Mouse (Mus musculus) lung, embryonic 15.5 days (tissue): ENCODE data around the gene Entpd1. TPM values are rescaled to one million over a fixed set of nuclear protein-coding genes. Genes with fewer than 3 reads are reported as not detected.

Experiments
- ATAC-seq: fragments of 200-750 bp; cut with Nextera tagmentation; 2 replicates; pipeline ENCODE4 v1.8.0; 2017; ENCODE audit warnings: moderate number of reproducible peaks, borderline replicate concordance; ENCODE audit not compliant: low FRiP score, low TSS enrichment; ENCODE audit errors: extremely low read depth
- H3K27ac ChIP-seq: fragments of 300-500 bp; sonication (generic); 2 replicates; pipeline ENCODE4 v1.5.1; 2015; ENCODE audit warnings: moderate library complexity, mild to moderate bottlenecking, inconsistent platforms
- H3K27me3 ChIP-seq: fragments of 300-500 bp; sonication (generic); 2 replicates; pipeline ENCODE4 v1.6.1; 2015; ENCODE audit warnings: inconsistent platforms
- H3K36me3 ChIP-seq: fragments of 300-500 bp; sonication (generic); 2 replicates; pipeline ENCODE4 v1.6.1; 2015; ENCODE audit warnings: inconsistent platforms
- H3K4me1 ChIP-seq: fragments of 300-500 bp; sonication (generic); 2 replicates; pipeline ENCODE4 v1.6.1; 2015; ENCODE audit warnings: inconsistent platforms
- H3K4me2 ChIP-seq: fragments of 300-500 bp; sonication (generic); 2 replicates; pipeline ENCODE4 v1.6.1; 2015; ENCODE audit warnings: inconsistent platforms, mild to moderate bottlenecking, moderate library complexity
- H3K4me3 ChIP-seq: fragments of 300-500 bp; sonication (generic); 2 replicates; pipeline ENCODE4 v1.5.1; 2015; ENCODE audit warnings: mild to moderate bottlenecking, inconsistent platforms
- H3K9ac ChIP-seq: fragments of 300-500 bp; sonication (generic); 2 replicates; pipeline ENCODE4 v1.6.1; 2015; ENCODE audit warnings: inconsistent platforms
- H3K9me3 ChIP-seq: fragments of 300-500 bp; sonication (generic); 2 replicates; pipeline ENCODE4 v1.6.1; 2016; ENCODE audit warnings: inconsistent platforms
- WGBS: fragments of 180-500 bp; shearing (Covaris S2); methylation state at CpG from one replicate; pipeline ENCODE4 v1.1.7; 2015; 5-methylcytosine and 5-hydroxymethylcytosine counted together
- polyA plus RNA-seq: library from polyadenylated mRNA; unstranded; fragments of >200 nt; fragmentation: Nextera tagmentation; extraction: Ambion mirVana; gene quantifications from 2 replicates; pipeline ENCODE4 v1.2.1, GENCODE M21; 2015

Entpd1 gene
- polyA plus RNA-seq, 1 experiment from 2014 or later = 16.1 TPM

DNA sequence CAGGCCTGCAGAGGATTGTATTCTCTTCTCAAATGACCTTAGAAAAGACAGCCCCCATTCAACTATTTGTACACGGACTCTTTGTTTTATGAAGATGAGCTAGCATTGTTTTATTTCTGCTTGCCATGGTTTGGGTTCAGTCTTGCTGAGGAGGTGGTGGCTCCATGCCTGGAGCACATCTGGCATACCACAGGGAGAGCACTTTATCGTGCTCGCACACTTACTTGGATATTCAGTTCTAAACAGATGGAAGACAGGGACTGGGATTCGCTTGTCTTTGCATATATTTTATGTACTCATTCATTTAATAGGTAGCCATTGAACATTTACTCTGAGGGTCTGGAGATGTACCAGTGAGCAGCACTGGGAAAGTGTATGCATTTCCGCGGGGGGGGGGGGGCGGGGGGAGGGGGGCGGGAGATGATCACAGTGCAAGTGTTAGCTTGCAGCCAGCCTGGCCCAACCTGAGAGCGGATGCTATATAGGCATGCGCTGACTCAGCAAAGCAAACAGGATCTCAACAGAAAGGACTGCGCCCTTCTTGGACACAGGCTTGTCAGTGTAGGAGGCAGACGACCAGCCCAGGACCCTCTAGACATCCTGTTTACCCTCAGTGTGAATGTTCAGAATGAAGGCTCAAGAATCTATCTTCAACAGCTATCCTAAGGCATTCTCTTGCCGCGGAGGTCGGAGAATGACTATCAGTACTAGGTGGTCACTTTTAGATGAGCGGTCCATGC, 100.9 kb downstream of the Entpd1 start:
- Histone ChIP-seq H3K4me3 (no peak overlapping the region), H3K9ac (no peak overlapping the region), H3K9me3 (no peaks in the 10 kb centered on the region), H3K4me1 (0 out of 2 replicates have a peak, but pooled peaks cover 2% of the 10 kb centered on the region), H3K27ac (no peak overlapping the region), H3K27me3 (no peaks in the 10 kb centered on the region), H3K4me2 (no peak overlapping the region), H3K36me3 (no peaks in the 10 kb centered on the region)
- no peak for ATAC-seq
- WGBS = 82% methylated on average over 13 of the region's 16 CpGs

GRCm38 (mm10) chr19:40714700-40715099, 102.5 kb downstream of the Entpd1 start:
- no peaks in the 10 kb centered on the region for H3K4me1 ChIP-seq
- H3K4me2 ChIP-seq = no peak overlapping the region
- no peak overlapping the region for H3K4me3 ChIP-seq
- no peak overlapping the region for H3K9ac ChIP-seq
- 0 out of 2 replicates have a peak overlapping the region, but pooled peaks have one; percentile 19 for H3K27ac ChIP-seq
- H3K9me3 ChIP-seq = no peaks in the 10 kb centered on the region
- ATAC-seq = no peak
- no peaks in the 10 kb centered on the region for H3K36me3 ChIP-seq
- 36% methylated on average over 5 of the region's 5 CpGs for WGBS
- H3K27me3 ChIP-seq = no peaks in the 10 kb centered on the region

GRCm38 (mm10) chr19:40716981-40717380, 104.8 kb downstream of the Entpd1 start:
- no peak overlapping the region for H3K4me3 ChIP-seq
- no peak overlapping the region for H3K4me2 ChIP-seq
- no peak overlapping the region for H3K27ac ChIP-seq

GRCm38 (mm10) chr19:40719439-40720105, 107.4 kb downstream of the Entpd1 start:
- Histone ChIP-seq H3K9me3 (no peaks in the 10 kb centered on the region), H3K4me1 (0 out of 2 replicates have a peak, but pooled peaks cover 4% of the 10 kb centered on the region), H3K27me3 (no peaks in the 10 kb centered on the region), H3K27ac (no peak overlapping the region), H3K4me3 (no peak overlapping the region), H3K36me3 (no peaks in the 10 kb centered on the region), H3K9ac (no peak overlapping the region), H3K4me2 (no peak overlapping the region)
- WGBS = 44% methylated on average over 11 of the region's 11 CpGs
- ATAC-seq = no peak

More at GRCm38 (mm10) chr19:40716981-40717380, 104.8 kb downstream of the Entpd1 start:
- 66% methylated on average over 6 of the region's 6 CpGs for whole genome bisulfite sequencing
- H3K4me1 ChIP-seq = no peaks in the 10 kb centered on the region
- no peaks in the 10 kb centered on the region for H3K27me3 ChIP-seq
- H3K36me3 ChIP-seq = no peaks in the 10 kb centered on the region
- no peaks in the 10 kb centered on the region for H3K9me3 ChIP-seq
- no peak overlapping the region for H3K9ac ChIP-seq
- no peak for ATAC-seq

DNA sequence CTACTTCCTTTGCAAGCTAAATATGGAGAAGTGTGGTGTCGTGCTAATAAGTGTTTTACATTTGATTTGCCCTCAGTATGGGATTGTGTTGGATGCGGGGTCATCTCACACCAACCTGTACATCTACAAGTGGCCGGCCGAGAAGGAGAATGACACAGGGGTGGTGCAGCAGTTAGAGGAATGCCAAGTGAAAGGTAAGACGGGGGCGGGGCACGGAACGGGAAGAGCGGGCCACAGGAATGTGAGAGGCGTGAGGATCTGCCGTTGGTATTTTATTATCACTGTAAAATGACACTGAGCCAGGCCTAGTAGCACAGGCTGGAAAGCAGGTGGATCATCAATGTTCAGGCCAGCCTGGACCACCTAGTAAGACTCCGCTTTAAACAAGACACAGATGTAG, 108.2 kb downstream of the Entpd1 start:
- Histone ChIP-seq H3K4me2 (no peak overlapping the region), H3K27ac (no peak overlapping the region), H3K36me3 (no peaks in the 10 kb centered on the region), H3K4me3 (no peak overlapping the region), H3K9me3 (no peaks in the 10 kb centered on the region), H3K27me3 (no peaks in the 10 kb centered on the region), H3K4me1 (0 out of 2 replicates have a peak, but pooled peaks cover 4% of the 10 kb centered on the region), H3K9ac (no peak overlapping the region)
- ATAC-seq = no peak
- 55% methylated on average over 12 of the region's 12 CpGs for WGBS

GRCm38 (mm10) chr19:40722137-40723038, 110.2 kb downstream of the Entpd1 start:
- ATAC-seq = no peak

GRCm38 (mm10) chr19:40723516-40723915, 111.3 kb downstream of the Entpd1 start:
- Histone ChIP-seq H3K4me1 (peaks cover 12% of the 10 kb centered on the region), H3K36me3 (no peaks in the 10 kb centered on the region), H3K27me3 (no peaks in the 10 kb centered on the region), H3K9me3 (no peaks in the 10 kb centered on the region), H3K27ac (no peak overlapping the region), H3K4me2 (no peak overlapping the region), H3K4me3 (no peak overlapping the region), H3K9ac (no peak overlapping the region)
- 37% methylated on average over 10 of the region's 10 CpGs for WGBS
- no peak for ATAC-seq

More at GRCm38 (mm10) chr19:40722137-40723038, 110.2 kb downstream of the Entpd1 start:
- Histone ChIP-seq H3K9me3 (no peaks in the 10 kb centered on the region), H3K27ac (no peak overlapping the region), H3K36me3 (no peaks in the 10 kb centered on the region), H3K4me2 (no peak overlapping the region), H3K4me3 (no peak overlapping the region), H3K4me1 (0 out of 2 replicates have a peak, but pooled peaks cover 9% of the 10 kb centered on the region), H3K9ac (no peak overlapping the region), H3K27me3 (no peaks in the 10 kb centered on the region)
- 56% methylated on average over 11 of the region's 11 CpGs for WGBS

GRCm38 (mm10) chr19:40726148-40726547, 114.0 kb downstream of the Entpd1 start:
- Histone ChIP-seq H3K4me1 (peaks cover 20% of the 10 kb centered on the region), H3K36me3 (no peaks in the 10 kb centered on the region), H3K4me3 (no peak overlapping the region), H3K27ac (0 out of 2 replicates have a peak overlapping the region, but pooled peaks have one; percentile 30), H3K9me3 (no peaks in the 10 kb centered on the region), H3K27me3 (no peaks in the 10 kb centered on the region), H3K4me2 (no peak overlapping the region), H3K9ac (no peak overlapping the region)
- 51% methylated on average over 4 of the region's 4 CpGs for WGBS
- no peak for ATAC-seq

GRCm38 (mm10) chr19:40726614-40727013, 114.4 kb downstream of the Entpd1 start:
- H3K9me3 ChIP-seq = no peaks in the 10 kb centered on the region
- ATAC-seq = no peak
- no peaks in the 10 kb centered on the region for H3K27me3 ChIP-seq
- H3K4me1 ChIP-seq = peaks cover 20% of the 10 kb centered on the region
- no peak overlapping the region for H3K27ac ChIP-seq
- H3K4me3 ChIP-seq = no peak overlapping the region
- no peaks in the 10 kb centered on the region for H3K36me3 ChIP-seq
- H3K9ac ChIP-seq = no peak overlapping the region
- H3K4me2 ChIP-seq = no peak overlapping the region
- WGBS = 50% methylated on average over 2 of the region's 2 CpGs

GRCm38 (mm10) chr19:40728213-40728612, 116.0 kb downstream of the Entpd1 start:
- Histone ChIP-seq H3K4me3 (no peak overlapping the region), H3K4me1 (peaks cover 20% of the 10 kb centered on the region), H3K27ac (no peak overlapping the region), H3K9me3 (no peaks in the 10 kb centered on the region), H3K27me3 (no peaks in the 10 kb centered on the region), H3K36me3 (no peaks in the 10 kb centered on the region), H3K9ac (no peak overlapping the region), H3K4me2 (no peak overlapping the region)
- ATAC-seq = no peak
- 69% methylated on average over 4 of the region's 4 CpGs for WGBS

DNA sequence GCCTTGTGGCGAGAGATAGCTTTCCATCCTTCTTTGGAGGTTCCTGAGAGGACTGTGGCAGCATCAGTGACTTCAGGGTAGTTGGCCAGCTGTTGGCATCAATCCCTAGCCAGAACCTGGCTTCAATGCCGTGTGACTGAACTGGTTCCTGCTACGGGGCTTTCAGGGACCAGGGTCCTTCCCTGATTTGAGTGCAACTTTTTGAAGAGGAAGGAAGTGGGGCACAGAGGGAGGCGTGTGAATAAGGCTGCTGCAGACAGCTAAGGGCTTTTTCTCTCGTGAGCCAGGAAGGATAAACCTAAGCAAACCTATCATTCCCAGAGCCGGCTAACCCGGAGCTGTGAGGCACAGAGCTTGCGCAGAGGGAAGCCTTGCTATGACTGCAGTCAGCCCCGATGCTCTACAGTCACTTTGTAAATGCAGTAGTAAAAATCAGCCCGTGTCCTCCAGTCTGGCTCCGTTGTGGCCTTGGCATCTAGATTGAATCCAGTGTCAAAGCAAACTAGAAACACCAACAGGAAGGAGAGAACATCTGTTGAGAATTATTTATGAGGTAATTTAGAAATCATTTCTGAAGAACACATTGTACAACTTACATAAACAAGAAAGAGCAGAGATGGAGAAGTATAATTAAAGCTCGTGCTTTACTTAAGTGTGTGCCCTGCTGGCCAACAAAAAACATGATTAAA, 116.7 kb downstream of the Entpd1 start:
- H3K36me3 ChIP-seq = no peaks in the 10 kb centered on the region
- H3K9ac ChIP-seq = no peak overlapping the region
- H3K27ac ChIP-seq = no peak overlapping the region
- WGBS = 34% methylated on average over 12 of the region's 12 CpGs
- H3K4me2 ChIP-seq = no peak overlapping the region
- H3K4me1 ChIP-seq = peaks cover 17% of the 10 kb centered on the region
- H3K4me3 ChIP-seq = no peak overlapping the region
- ATAC-seq = no peak
- H3K9me3 ChIP-seq = no peaks in the 10 kb centered on the region
- H3K27me3 ChIP-seq = no peaks in the 10 kb centered on the region
